Mouse (Mus musculus) kidney, adult 11 months (tissue): Measurements from ENCODE around the gene Grhl3.

ENCODE experiments used
- DNase-seq: peaks from one replicate; pipeline ENCODE4 v3.0.0; 2022

The Grhl3 gene

GRCm38 (mm10) chr4:135526039-135526710, 47.3 kb downstream of the Grhl3 start:
- no peak for DNase-seq

- DNase-seq, result no peak
Observed at GRCm38 (mm10) chr4:135525057-135525456, 48.4 kb downstream of the Grhl3 start.

DNA sequence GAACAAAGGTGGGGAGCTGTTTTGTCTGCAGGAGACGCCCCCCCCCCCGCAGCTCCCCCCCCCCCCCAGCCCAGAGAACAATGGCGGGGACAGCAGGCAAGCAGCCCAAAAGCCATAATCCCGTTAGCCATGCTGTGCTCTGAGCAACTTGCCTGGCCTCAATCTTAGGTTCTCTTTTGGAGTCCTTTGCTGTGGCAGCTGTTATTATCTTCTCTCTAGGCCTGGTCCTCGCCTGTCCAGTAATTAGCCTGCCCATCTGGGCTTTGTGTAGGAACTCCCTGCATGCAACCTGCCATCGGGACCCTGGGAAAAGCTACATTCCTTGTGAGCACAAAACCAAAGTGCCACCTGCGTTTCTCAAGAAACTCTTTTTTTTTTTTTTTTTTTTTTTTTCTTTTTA, 49.5 kb downstream of the Grhl3 start:
- no peak for DNase-seq

DNA sequence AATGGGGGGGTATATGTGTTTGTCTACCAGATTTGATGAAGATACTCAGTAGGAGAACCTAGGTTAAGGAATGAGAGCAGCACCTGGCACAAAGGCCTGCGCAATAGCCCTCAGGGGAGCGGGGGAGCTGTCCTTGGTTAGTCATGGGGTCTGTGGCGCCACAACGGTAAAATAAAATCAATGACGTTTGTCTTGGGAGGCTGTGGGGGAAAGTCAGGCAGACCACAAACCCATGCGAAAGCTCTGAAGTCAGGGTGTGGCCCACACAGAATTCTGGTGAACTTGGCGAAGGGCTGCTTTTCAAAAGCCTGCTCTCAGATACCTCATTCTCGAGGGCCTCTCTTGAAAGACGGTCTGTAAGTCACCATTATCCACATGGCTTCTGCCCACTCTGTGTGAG, 53.0 kb downstream of the Grhl3 start:
- DNase-seq, result no peak

GRCm38 (mm10) chr4:135518135-135518534, 55.3 kb downstream of the Grhl3 start:
- DNase-seq, result no peak

- peak; percentile 84 for DNase-seq
Observed at GRCm38 (mm10) chr4:135516351-135517316, 56.8 kb downstream of the Grhl3 start.

- DNase-seq, result no peak
Observed at GRCm38 (mm10) chr4:135514925-135515324, 58.5 kb downstream of the Grhl3 start.

GRCm38 (mm10) chr4:135513865-135514264, 59.6 kb downstream of the Grhl3 start:
- peak; percentile 28 for DNase-seq

- no peak for DNase-seq
Observed at GRCm38 (mm10) chr4:135509515-135509914, 63.9 kb downstream of the Grhl3 start.

GRCm38 (mm10) chr4:135508419-135509039, 64.9 kb downstream of the Grhl3 start:
- peak; percentile 58 for DNase-seq

- no peak for DNase-seq
Observed at GRCm38 (mm10) chr4:135507547-135508350, 65.7 kb downstream of the Grhl3 start.

DNA sequence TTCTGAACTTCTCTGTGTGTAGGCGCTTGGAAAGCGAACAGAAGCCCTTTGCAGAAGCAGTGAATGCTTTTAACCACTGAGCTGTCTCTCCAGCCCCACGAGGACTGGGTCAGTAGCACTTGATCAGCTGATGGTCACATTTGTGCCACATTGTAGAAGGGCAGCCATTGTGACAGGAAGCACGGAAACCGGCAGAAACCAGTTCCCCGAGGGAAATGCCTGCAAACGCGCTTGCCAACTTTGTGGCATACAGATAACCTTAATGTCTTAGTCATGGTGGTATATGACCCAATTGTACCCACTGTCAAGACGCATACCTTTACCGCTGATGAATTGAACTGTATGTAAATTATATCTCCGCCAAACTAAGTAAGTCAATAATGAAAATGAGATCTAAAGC, 67.6 kb downstream of the Grhl3 start:
- DNase-seq, result peak; percentile 65

DNA sequence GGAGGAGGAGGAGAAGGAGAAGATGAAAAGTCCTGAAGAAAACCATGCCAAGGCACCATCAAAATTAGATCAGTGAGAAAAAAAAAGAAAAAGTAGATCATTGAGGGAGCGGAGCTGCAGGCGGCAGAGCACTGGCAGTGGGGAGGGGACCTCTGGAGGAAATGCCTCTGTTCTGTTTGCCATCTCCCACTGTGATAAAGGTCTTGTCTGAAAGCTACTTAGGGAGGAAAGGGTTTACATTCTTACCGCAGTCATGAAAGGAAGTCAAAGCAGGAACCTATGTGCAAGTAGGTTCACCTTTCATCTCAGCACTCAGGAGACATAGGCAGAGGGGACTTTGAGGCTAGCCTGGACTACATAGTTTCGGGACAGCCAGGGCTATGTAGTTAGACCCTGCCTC, 71.8 kb downstream of the Grhl3 start:
- no peak for DNase-seq

DNA sequence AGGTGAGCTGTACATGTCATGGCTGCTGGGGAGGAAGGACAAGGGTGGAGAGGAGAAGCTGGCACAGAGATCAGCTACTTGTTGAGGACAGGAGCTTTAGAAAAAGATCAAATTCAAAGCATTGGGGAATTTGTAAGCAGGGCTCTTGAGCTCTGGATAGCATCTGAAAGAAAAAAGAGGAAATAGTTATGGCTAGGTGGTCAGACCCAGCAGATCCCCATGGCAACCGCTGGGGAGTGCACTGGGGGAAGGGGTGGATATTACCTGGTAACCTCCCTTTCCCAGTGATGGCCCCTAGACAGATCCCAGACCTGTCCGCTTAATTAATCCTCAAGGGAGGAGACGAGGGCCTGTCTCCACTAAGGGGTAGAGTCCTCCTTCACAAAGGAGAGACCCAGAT, 73.6 kb downstream of the Grhl3 start:
- DNase-seq, result no peak

- no peak for DNase-seq
Observed at GRCm38 (mm10) chr4:135498136-135498535, 75.3 kb downstream of the Grhl3 start.

DNA sequence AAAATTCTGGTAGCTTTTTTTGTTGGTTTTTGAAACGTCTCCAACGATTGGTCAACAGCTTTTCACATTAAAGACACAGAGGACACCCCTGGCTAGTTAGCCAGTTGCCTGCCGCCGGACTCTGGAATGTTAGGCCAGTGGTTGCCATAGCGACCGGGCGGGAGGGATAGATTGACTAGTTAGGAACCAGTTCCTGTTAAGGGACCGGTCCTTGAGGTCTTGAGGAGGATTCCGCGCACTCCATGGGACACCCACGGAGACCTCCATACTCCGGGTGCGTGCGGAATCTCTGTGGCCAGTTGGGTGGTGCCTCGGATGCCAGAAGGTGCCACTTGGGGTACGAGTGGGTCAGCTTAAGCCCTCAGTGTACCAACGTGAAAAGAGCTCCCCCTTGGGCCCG, 77.6 kb downstream of the Grhl3 start:
- DNase-seq, result peak; percentile 91

DNA sequence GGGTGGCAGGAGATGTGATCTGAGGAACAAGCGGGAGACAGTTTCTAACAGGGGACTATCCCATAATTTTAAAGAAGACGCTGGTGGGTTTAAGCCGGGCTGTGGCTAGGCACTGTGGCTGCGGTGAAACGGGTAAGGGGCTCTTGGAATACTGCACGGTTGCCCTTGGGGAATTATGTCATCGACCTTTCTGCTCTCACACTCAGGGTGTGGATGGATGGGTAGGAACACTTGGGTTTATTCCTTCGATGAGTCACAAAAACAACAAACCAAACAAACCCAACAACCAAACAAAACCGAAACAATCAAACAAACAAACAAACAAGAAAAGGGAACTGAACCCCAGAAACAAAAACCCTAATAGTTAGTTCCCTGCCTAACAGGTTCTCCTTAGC, 78.0 kb downstream of the Grhl3 start:
- DNase-seq, result no peak

DNA sequence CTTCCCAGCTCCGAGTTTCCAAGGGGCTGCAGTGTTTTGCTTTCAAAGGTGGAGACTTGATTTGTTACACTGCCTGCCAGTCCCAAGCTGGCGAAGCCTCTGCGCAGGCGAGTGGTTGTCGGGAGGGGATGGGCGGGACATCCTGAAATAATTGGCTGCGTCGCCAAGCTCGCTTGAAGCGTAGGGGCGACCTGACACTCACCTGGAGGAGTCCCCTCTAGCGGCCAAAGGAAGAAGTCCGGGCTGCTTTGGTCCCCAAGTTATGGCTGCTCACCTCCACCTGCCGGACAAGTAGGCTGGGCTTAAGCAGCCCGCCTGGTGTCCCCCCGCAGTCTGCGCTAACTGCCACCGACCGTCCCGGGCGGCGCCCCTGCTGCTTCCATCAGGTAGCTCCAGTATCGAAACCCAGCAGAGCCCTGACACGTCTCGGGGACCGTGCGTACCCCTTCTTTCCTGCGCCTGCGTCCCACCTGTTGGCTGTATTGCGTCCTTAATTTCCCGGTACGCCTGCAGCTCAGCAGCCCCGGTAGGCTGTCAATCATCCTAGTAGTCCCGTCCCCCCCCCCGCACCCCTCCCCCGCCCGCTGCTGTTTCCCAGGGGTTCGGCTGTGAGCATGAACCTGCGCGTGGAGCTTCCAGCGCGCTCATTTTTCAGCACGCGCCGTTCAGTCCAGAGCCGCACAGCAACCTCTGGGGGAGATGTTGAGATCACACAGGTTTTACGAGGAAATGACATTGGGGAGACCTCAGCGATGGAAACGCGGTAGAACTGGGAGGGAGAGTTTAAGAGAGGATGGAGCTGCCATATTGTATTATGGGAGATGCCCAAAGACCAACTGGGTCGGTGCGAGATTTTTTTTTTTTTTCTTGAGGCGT, 78.7 kb downstream of the Grhl3 start, which contains the start of the genes Stpg1 and Nipal3:
Gene Stpg1 (plus strand): TSS at position 270 of the 876 bp plus-strand sequence.
Gene Nipal3 (minus strand): TSS at position 518 of the 876 bp plus-strand sequence.
- peak; percentile 96 for DNase-seq

GRCm38 (mm10) chr4:135493691-135494520, 79.5 kb downstream of the Grhl3 start:
- peak; percentile 49 for DNase-seq

DNA sequence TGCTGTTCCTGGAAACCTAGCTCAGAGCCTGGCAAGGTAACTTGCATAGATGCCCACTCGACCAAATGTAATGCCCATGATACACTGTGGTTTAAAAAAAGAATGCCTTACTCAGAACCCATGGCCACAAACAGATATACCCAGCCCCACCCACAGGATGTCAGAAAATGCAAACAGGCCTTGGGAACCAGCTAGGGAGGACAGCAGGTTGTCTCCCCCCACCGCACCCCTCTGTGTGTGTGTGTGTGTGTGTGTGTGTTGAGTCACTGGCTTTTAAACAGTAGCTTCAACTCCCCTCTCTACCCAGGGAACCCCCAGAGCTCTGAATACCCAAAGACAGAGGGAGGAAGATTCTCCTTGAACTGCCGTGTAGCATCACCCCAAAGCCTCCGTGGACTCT, 80.2 kb downstream of the Grhl3 start:
- DNase-seq, result no peak
